Mouse (Mus musculus) heart, embryonic 14.5 days (tissue): ENCODE results near the gene Sgpl1. TPM values are rescaled to one million over a fixed set of nuclear protein-coding genes. Genes with fewer than 3 reads are reported as not detected.

Experiments
- ATAC-seq: fragments of 200-750 bp; cut with Nextera tagmentation; 2 replicates; pipeline ENCODE4 v1.8.0; 2017; ENCODE audit warnings: low read depth, moderate TSS enrichment; ENCODE audit not compliant: insufficient number of reproducible peaks, insufficient read depth, low FRiP score
- H3K27ac ChIP-seq, 2 experiments: fragments of 200-500 bp in 1 of 2; fragments of 300-500 bp in 1 of 2; sonication (generic) in 1 of 2; replicated peaks in 1 of 2; 2 replicates each; pipeline ENCODE4 v1.5.1; 2012 to 2014; ENCODE audit warnings: low read depth in 2 of 2, low read length in 2 of 2, control low read depth in 1 of 2, mild to moderate bottlenecking in 1 of 2, mixed read lengths in 1 of 2; ENCODE audit not compliant: control insufficient read depth in 1 of 2, insufficient read depth in 1 of 2
- H3K27me3 ChIP-seq: fragments of 300-500 bp; sonication (generic); 2 replicates; pipeline ENCODE4 v1.6.1; 2014; ENCODE audit warnings: mild to moderate bottlenecking, low read length, control low read depth; ENCODE audit not compliant: control insufficient read depth, insufficient read depth
- H3K36me3 ChIP-seq: fragments of 300-500 bp; sonication (generic); 2 replicates; pipeline ENCODE4 v1.6.1; 2014; ENCODE audit warnings: mild to moderate bottlenecking, control low read depth, low read length, mixed read lengths; ENCODE audit not compliant: control insufficient read depth, insufficient read depth
- H3K4me1 ChIP-seq, 2 experiments: fragments of 200-500 bp in 1 of 2; fragments of 300-500 bp in 1 of 2; sonication (generic) in 1 of 2; 2 replicates each; pipeline ENCODE4 v1.6.1; 2012 to 2014; ENCODE audit warnings: low read length in 2 of 2, control low read depth in 1 of 2, mixed read lengths in 1 of 2; ENCODE audit not compliant: control insufficient read depth in 2 of 2, insufficient read depth in 2 of 2
- H3K4me2 ChIP-seq: fragments of 300-500 bp; sonication (generic); 2 replicates; pipeline ENCODE4 v1.6.1; 2014; ENCODE audit warnings: mild to moderate bottlenecking, low read length
- H3K4me3 ChIP-seq, 2 experiments: fragments of 200-500 bp in 1 of 2; fragments of 300-500 bp in 1 of 2; sonication (generic) in 1 of 2; 2 replicates each; pipeline ENCODE4 v1.5.1; 2012 to 2014; ENCODE audit warnings: low read length in 2 of 2, mild to moderate bottlenecking in 2 of 2, control low read depth in 1 of 2, low read depth in 1 of 2, moderate library complexity in 1 of 2; ENCODE audit not compliant: control insufficient read depth in 1 of 2, insufficient read depth in 1 of 2
- H3K9ac ChIP-seq: fragments of 300-500 bp; sonication (generic); 2 replicates; pipeline ENCODE4 v1.6.1; 2014; ENCODE audit warnings: mild to moderate bottlenecking, low read length
- H3K9me3 ChIP-seq: fragments of 300-500 bp; sonication (generic); 2 replicates; pipeline ENCODE4 v1.6.1; 2016; ENCODE audit warnings: low read length, control low read depth; ENCODE audit not compliant: control insufficient read depth
- WGBS: fragments of 180-500 bp; shearing (Covaris S2); extraction: QIAGEN DNeasy Blood & Tissue Kit; methylation state at CpG from one replicate; pipeline ENCODE4 v1.1.7; 2014; 5-methylcytosine and 5-hydroxymethylcytosine counted together
- polyA plus RNA-seq: library from polyadenylated mRNA; unstranded; fragments of >200 nt; fragmentation: Nextera tagmentation; extraction: Ambion mirVana; gene quantifications from 2 replicates; pipeline ENCODE4 v1.2.1, GENCODE M21; 2014

Sgpl1 gene
- polyA plus RNA-seq, 1 experiment from 2014 or later = 34.5 TPM

- Histone ChIP-seq H3K27ac (no peak overlapping the region), H3K9me3 (no peaks in the 10 kb centered on the region), H3K4me2 (no peak overlapping the region), H3K36me3 (no peaks in the 10 kb centered on the region), H3K9ac (no peak overlapping the region), H3K4me1 (no peaks in the 10 kb centered on the region), H3K27me3 (no peaks in the 10 kb centered on the region), H3K4me3 (no peak overlapping the region)
- no peak for ATAC-seq
- WGBS = 60% methylated on average over 2 of the region's 2 CpGs
These were observed 20.9 kb upstream of the Sgpl1 start for GRCm38 (mm10) chr10:61168393-61168792.

- no peak overlapping the region for H3K27ac ChIP-seq
- H3K27me3 ChIP-seq = no peaks in the 10 kb centered on the region
- no peak overlapping the region for H3K9ac ChIP-seq
- no peaks in the 10 kb centered on the region for H3K4me1 ChIP-seq
- no peaks in the 10 kb centered on the region for H3K36me3 ChIP-seq
- H3K4me3 ChIP-seq = no peak overlapping the region
- WGBS = 56% methylated on average over 9 of the region's 9 CpGs
- ATAC-seq = no peak
- no peaks in the 10 kb centered on the region for H3K9me3 ChIP-seq
- no peak overlapping the region for H3K4me2 ChIP-seq
These were observed 20.0 kb upstream of the Sgpl1 start for GRCm38 (mm10) chr10:61167333-61168096.

GRCm38 (mm10) chr10:61162366-61162765 lies 14.9 kb upstream of the Sgpl1 start:
- H3K27ac ChIP-seq = no peak overlapping the region
- H3K36me3 ChIP-seq = no peaks in the 10 kb centered on the region
- no peak for ATAC-seq
- WGBS = 75% methylated on average over 3 of the region's 3 CpGs
- H3K9ac ChIP-seq = no peak overlapping the region
- no peak overlapping the region for H3K4me3 ChIP-seq
- H3K4me2 ChIP-seq = no peak overlapping the region
- no peaks in the 10 kb centered on the region for H3K27me3 ChIP-seq
- no peaks in the 10 kb centered on the region for H3K4me1 ChIP-seq
- no peaks in the 10 kb centered on the region for H3K9me3 ChIP-seq

GRCm38 (mm10) chr10:61160671-61161070 lies 13.2 kb upstream of the Sgpl1 start:
- ATAC-seq = no peak
- no peak overlapping the region for H3K27ac ChIP-seq
- H3K36me3 ChIP-seq = no peaks in the 10 kb centered on the region
- no peak overlapping the region for H3K9ac ChIP-seq
- H3K27me3 ChIP-seq = no peaks in the 10 kb centered on the region
- H3K9me3 ChIP-seq = no peaks in the 10 kb centered on the region
- H3K4me3 ChIP-seq = no peak overlapping the region
- H3K4me1 ChIP-seq = no peaks in the 10 kb centered on the region
- no peak overlapping the region for H3K4me2 ChIP-seq
- WGBS = 73% methylated on average over 4 of the region's 4 CpGs

- no peak for ATAC-seq
- Histone ChIP-seq H3K9me3 (no peaks in the 10 kb centered on the region), H3K27ac (no peak overlapping the region), H3K4me3 (no peak overlapping the region), H3K27me3 (no peaks in the 10 kb centered on the region), H3K4me1 (no peaks in the 10 kb centered on the region), H3K9ac (no peak overlapping the region), H3K4me2 (no peak overlapping the region), H3K36me3 (no peaks in the 10 kb centered on the region)
- 69% methylated on average over 7 of the region's 7 CpGs for WGBS
These were observed 12.6 kb upstream of the Sgpl1 start for GRCm38 (mm10) chr10:61160089-61160488.

- no peak for ATAC-seq
- Histone ChIP-seq H3K4me1 (no peaks in the 10 kb centered on the region; a peak in 1 of 4 replicates), H3K9me3 (no peaks in the 10 kb centered on the region), H3K27me3 (no peaks in the 10 kb centered on the region), H3K4me3 (no peak overlapping the region), H3K27ac (no peak overlapping the region), H3K9ac (no peak overlapping the region), H3K4me2 (no peak overlapping the region), H3K36me3 (no peaks in the 10 kb centered on the region)
- WGBS = 79% methylated on average over 3 of the region's 3 CpGs
These were observed 11.1 kb upstream of the Sgpl1 start for GRCm38 (mm10) chr10:61158594-61158993.

- no peaks in the 10 kb centered on the region for H3K27me3 ChIP-seq
- no peaks in the 10 kb centered on the region for H3K36me3 ChIP-seq
- H3K27ac ChIP-seq = no peak overlapping the region
- no peak overlapping the region for H3K9ac ChIP-seq
- H3K4me2 ChIP-seq = no peak overlapping the region
- H3K9me3 ChIP-seq = no peaks in the 10 kb centered on the region
- WGBS = 74% methylated on average over 2 of the region's 2 CpGs
- no peak overlapping the region for H3K4me3 ChIP-seq
- H3K4me1 ChIP-seq = no peaks in the 10 kb centered on the region; a peak in 1 of 4 replicates
- no peak for ATAC-seq
These were observed 8.9 kb upstream of the Sgpl1 start for GRCm38 (mm10) chr10:61156453-61156852.

- Histone ChIP-seq H3K4me3 (no peak overlapping the region), H3K27ac (no peak overlapping the region), H3K27me3 (no peaks in the 10 kb centered on the region), H3K4me1 (no peaks in the 10 kb centered on the region; a peak in 1 of 4 replicates), H3K9me3 (no peaks in the 10 kb centered on the region), H3K9ac (no peak overlapping the region), H3K4me2 (no peak overlapping the region), H3K36me3 (no peaks in the 10 kb centered on the region)
- ATAC-seq = no peak
- 69% methylated on average over 3 of the region's 3 CpGs for WGBS
These were observed 8.1 kb upstream of the Sgpl1 start for GRCm38 (mm10) chr10:61155611-61156010.
